Mouse (Mus musculus) embryonic facial prominence, embryonic 15.5 days (tissue): ENCODE results near the gene Slc51b. TPM values are rescaled to one million over a fixed set of nuclear protein-coding genes. Genes with fewer than 3 reads are reported as not detected.

Experiments used
- ATAC-seq: fragments of 200-750 bp; cut with Nextera tagmentation; 2 replicates; pipeline ENCODE4 v1.8.0; 2017; ENCODE audit warnings: low read depth, moderate TSS enrichment; ENCODE audit not compliant: insufficient number of reproducible peaks, low FRiP score, low TSS enrichment
- H3K27ac ChIP-seq: fragments of 300-500 bp; sonication (generic); replicated peaks from 2 replicates; pipeline ENCODE4 v1.5.1; 2015; ENCODE audit warnings: mild to moderate bottlenecking, inconsistent platforms
- H3K27me3 ChIP-seq: fragments of 300-500 bp; sonication (generic); 2 replicates; pipeline ENCODE4 v1.6.1; 2015; ENCODE audit warnings: inconsistent platforms
- H3K36me3 ChIP-seq: fragments of 300-500 bp; sonication (generic); 2 replicates; pipeline ENCODE4 v1.6.1; 2015; ENCODE audit warnings: mild to moderate bottlenecking, inconsistent platforms
- H3K4me1 ChIP-seq: fragments of 300-500 bp; sonication (generic); 2 replicates; pipeline ENCODE4 v1.6.1; 2015; ENCODE audit warnings: inconsistent platforms
- H3K4me2 ChIP-seq: fragments of 300-500 bp; sonication (generic); replicated peaks from 2 replicates; pipeline ENCODE4 v1.6.1; 2015; ENCODE audit warnings: mild to moderate bottlenecking, inconsistent platforms
- H3K4me3 ChIP-seq: fragments of 300-500 bp; sonication (generic); replicated peaks from 2 replicates; pipeline ENCODE4 v1.5.1; 2015; ENCODE audit warnings: mild to moderate bottlenecking, inconsistent platforms
- H3K9ac ChIP-seq: fragments of 300-500 bp; sonication (generic); 2 replicates; pipeline ENCODE4 v1.6.1; 2015; ENCODE audit warnings: inconsistent platforms
- H3K9me3 ChIP-seq: fragments of 300-500 bp; sonication (generic); replicated peaks from 2 replicates; pipeline ENCODE4 v1.6.1; 2016; ENCODE audit warnings: inconsistent platforms
- WGBS: fragments of 180-500 bp; shearing (Covaris S2); methylation state at CpG from one replicate; pipeline ENCODE4 v1.1.7; 2015; 5-methylcytosine and 5-hydroxymethylcytosine counted together
- polyA plus RNA-seq: library from polyadenylated mRNA; unstranded; fragments of >200 nt; fragmentation: Nextera tagmentation; extraction: Ambion mirVana; gene quantifications from 2 replicates; pipeline ENCODE4 v1.2.1, GENCODE M21; 2015

The Slc51b gene
- polyA plus RNA-seq, 1 experiment from 2014 or later: not detected

GRCm38 (mm10) chr9:65390752-65391612 is 31.8 kb downstream of the Slc51b start:
- peak; percentile 20; the same call in 1 of the 2 replicates for ATAC-seq
- WGBS: 16% methylated on average over 96 of the region's 96 CpGs
- Histone ChIP-seq H3K4me2 (peak overlapping the region; percentile 60), H3K4me1 (peaks cover 9% of the 10 kb centered on the region; the same call in 1 of the 2 replicates), H3K4me3 (peak overlapping the region; percentile 46), H3K27me3 (peaks cover 37% of the 10 kb centered on the region), H3K9me3 (no peaks in the 10 kb centered on the region), H3K27ac (no peak overlapping the region), H3K36me3 (no peaks in the 10 kb centered on the region), H3K9ac (peak overlapping the region; percentile 3; the same call in 1 of the 2 replicates)

GRCm38 (mm10) chr9:65386373-65387140 is 36.2 kb downstream of the Slc51b start:
- no peak overlapping the region for H3K4me2 ChIP-seq
- H3K4me3 ChIP-seq: no peak overlapping the region
- H3K27me3 ChIP-seq: peaks cover 23% of the 10 kb centered on the region
- no peak overlapping the region for H3K27ac ChIP-seq
- no peak for ATAC-seq
- no peak overlapping the region for H3K9ac ChIP-seq
- no peaks in the 10 kb centered on the region for H3K36me3 ChIP-seq
- no peaks in the 10 kb centered on the region for H3K9me3 ChIP-seq
- 22% methylated on average over 8 of the region's 8 CpGs for WGBS
- peaks cover 8% of the 10 kb centered on the region; the same call in 1 of the 2 replicates for H3K4me1 ChIP-seq

GRCm38 (mm10) chr9:65384276-65384675 is 38.5 kb downstream of the Slc51b start:
- H3K9me3 ChIP-seq: no peaks in the 10 kb centered on the region
- no peaks in the 10 kb centered on the region for H3K4me1 ChIP-seq
- WGBS: 41% methylated on average over 3 of the region's 3 CpGs
- ATAC-seq: no peak
- no peaks in the 10 kb centered on the region for H3K36me3 ChIP-seq
- H3K9ac ChIP-seq: no peak overlapping the region
- no peak overlapping the region for H3K4me2 ChIP-seq
- no peak overlapping the region for H3K27ac ChIP-seq
- H3K4me3 ChIP-seq: no peak overlapping the region
- H3K27me3 ChIP-seq: peaks cover 3% of the 10 kb centered on the region; the same call in 1 of the 2 replicates

GRCm38 (mm10) chr9:65382751-65383097 is 40.0 kb downstream of the Slc51b start:
- ATAC-seq: no peak
- no peaks in the 10 kb centered on the region for H3K27me3 ChIP-seq
- no peaks in the 10 kb centered on the region for H3K36me3 ChIP-seq
- no peak overlapping the region for H3K27ac ChIP-seq
- no peak overlapping the region for H3K9ac ChIP-seq
- H3K9me3 ChIP-seq: no peaks in the 10 kb centered on the region
- 38% methylated on average over 3 of the region's 3 CpGs for WGBS
- no peaks in the 10 kb centered on the region for H3K4me1 ChIP-seq
- no peak overlapping the region for H3K4me3 ChIP-seq
- no peak overlapping the region for H3K4me2 ChIP-seq

GRCm38 (mm10) chr9:65382031-65382750 is 40.6 kb downstream of the Slc51b start:
- 65% methylated on average over 6 of the region's 6 CpGs for WGBS
- Histone ChIP-seq H3K4me3 (no peak overlapping the region), H3K9ac (no peak overlapping the region), H3K27me3 (no peaks in the 10 kb centered on the region), H3K27ac (no peak overlapping the region), H3K9me3 (no peaks in the 10 kb centered on the region), H3K36me3 (no peaks in the 10 kb centered on the region), H3K4me1 (no peaks in the 10 kb centered on the region), H3K4me2 (no peak overlapping the region)
- ATAC-seq: no peak

- no peaks in the 10 kb centered on the region for H3K27me3 ChIP-seq
- H3K4me1 ChIP-seq: no peaks in the 10 kb centered on the region
- H3K9me3 ChIP-seq: no peaks in the 10 kb centered on the region
- H3K4me2 ChIP-seq: no peak overlapping the region
- no peak overlapping the region for H3K9ac ChIP-seq
- 61% methylated on average over 4 of the region's 4 CpGs for WGBS
- H3K4me3 ChIP-seq: no peak overlapping the region
- H3K36me3 ChIP-seq: no peaks in the 10 kb centered on the region
- no peak overlapping the region for H3K27ac ChIP-seq
- ATAC-seq: no peak
Observed at GRCm38 (mm10) chr9:65381017-65381590, 41.7 kb downstream of the Slc51b start.

GRCm38 (mm10) chr9:65375163-65375934 is 47.4 kb downstream of the Slc51b start:
- 71% methylated on average over 9 of the region's 9 CpGs for WGBS
- Histone ChIP-seq H3K9me3 (no peaks in the 10 kb centered on the region), H3K4me2 (no peak overlapping the region), H3K27me3 (no peaks in the 10 kb centered on the region), H3K4me1 (no peaks in the 10 kb centered on the region), H3K4me3 (no peak overlapping the region), H3K36me3 (0 out of 2 replicates have a peak, but pooled peaks cover 3% of the 10 kb centered on the region), H3K9ac (no peak overlapping the region), H3K27ac (no peak overlapping the region)
- ATAC-seq: no peak

GRCm38 (mm10) chr9:65374468-65375162 is 48.1 kb downstream of the Slc51b start:
- H3K4me3 ChIP-seq: no peak overlapping the region
- H3K27me3 ChIP-seq: no peaks in the 10 kb centered on the region
- WGBS: 71% methylated on average over 5 of the region's 5 CpGs
- H3K9ac ChIP-seq: no peak overlapping the region
- 0 out of 2 replicates have a peak, but pooled peaks cover 3% of the 10 kb centered on the region for H3K36me3 ChIP-seq
- no peak for ATAC-seq
- H3K9me3 ChIP-seq: no peaks in the 10 kb centered on the region
- H3K27ac ChIP-seq: no peak overlapping the region
- no peaks in the 10 kb centered on the region for H3K4me1 ChIP-seq
- H3K4me2 ChIP-seq: no peak overlapping the region

- Histone ChIP-seq H3K4me2 (no peak overlapping the region), H3K4me1 (no peaks in the 10 kb centered on the region), H3K27me3 (no peaks in the 10 kb centered on the region), H3K4me3 (no peak overlapping the region), H3K9ac (no peak overlapping the region), H3K27ac (no peak overlapping the region), H3K9me3 (no peaks in the 10 kb centered on the region), H3K36me3 (0 out of 2 replicates have a peak, but pooled peaks cover 3% of the 10 kb centered on the region)
- no peak for ATAC-seq
- WGBS: 75% methylated on average over 4 of the region's 4 CpGs
Observed at GRCm38 (mm10) chr9:65372449-65372848, 50.3 kb downstream of the Slc51b start.

- H3K4me3 ChIP-seq: no peak overlapping the region
- H3K4me2 ChIP-seq: no peak overlapping the region
- H3K9me3 ChIP-seq: no peaks in the 10 kb centered on the region
- no peak overlapping the region for H3K9ac ChIP-seq
- no peaks in the 10 kb centered on the region for H3K27me3 ChIP-seq
- no peak for ATAC-seq
- no peak overlapping the region for H3K27ac ChIP-seq
- no peaks in the 10 kb centered on the region for H3K4me1 ChIP-seq
- H3K36me3 ChIP-seq: 0 out of 2 replicates have a peak, but pooled peaks cover 3% of the 10 kb centered on the region
- 82% methylated on average over 24 of the region's 24 CpGs for WGBS
Observed at GRCm38 (mm10) chr9:65371756-65372155, 51.0 kb downstream of the Slc51b start.
